Mouse (Mus musculus) frontal cortex, adult (tissue): Measurements from ENCODE around the gene Tnfrsf14.

Experiments
- ATAC-seq: cut with Nextera tagmentation; 2 replicates; pipeline ENCODE4 v1.9.2; 2017; ENCODE audit warnings: mild to moderate bottlenecking, moderate library complexity, mixed read lengths; ENCODE audit not compliant: low TSS enrichment

The Tnfrsf14 gene

DNA sequence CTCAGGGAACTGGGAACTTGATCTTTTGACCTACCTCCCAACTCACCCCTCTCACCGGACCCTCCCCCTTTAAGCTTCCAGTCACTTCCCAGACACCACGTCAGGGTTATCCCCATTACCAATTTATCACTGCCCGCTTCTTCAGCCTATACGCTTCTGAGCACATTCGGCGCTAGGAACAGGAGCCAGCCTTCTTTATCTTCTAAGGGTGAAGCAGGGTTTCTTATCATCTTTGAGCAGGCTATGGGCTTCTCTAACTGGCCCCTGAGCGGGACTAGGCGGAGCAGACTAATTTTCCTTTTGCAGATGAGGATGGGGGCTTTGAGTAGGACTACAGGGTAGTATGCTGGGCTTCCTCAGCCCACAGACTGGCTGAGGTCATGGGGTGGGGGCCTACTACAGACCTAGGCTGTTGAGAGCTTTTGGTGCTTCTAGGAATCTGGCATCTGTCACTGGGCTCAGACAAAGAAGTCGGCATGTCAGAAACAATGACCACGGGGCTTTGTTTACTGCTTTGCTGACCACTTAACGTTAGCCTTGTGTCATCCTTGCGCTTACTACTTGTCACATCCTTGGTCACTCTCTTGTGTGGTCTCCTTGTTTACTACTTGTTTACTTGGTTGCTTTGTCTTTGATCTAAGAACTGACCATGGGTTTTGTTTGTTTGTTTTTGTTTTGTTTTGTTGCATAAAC is at the start of gene Tnfrsf14:
Gene Tnfrsf14 (minus strand): TSS at position 169 of the 693 bp plus-strand sequence.
- no peak for ATAC-seq

DNA sequence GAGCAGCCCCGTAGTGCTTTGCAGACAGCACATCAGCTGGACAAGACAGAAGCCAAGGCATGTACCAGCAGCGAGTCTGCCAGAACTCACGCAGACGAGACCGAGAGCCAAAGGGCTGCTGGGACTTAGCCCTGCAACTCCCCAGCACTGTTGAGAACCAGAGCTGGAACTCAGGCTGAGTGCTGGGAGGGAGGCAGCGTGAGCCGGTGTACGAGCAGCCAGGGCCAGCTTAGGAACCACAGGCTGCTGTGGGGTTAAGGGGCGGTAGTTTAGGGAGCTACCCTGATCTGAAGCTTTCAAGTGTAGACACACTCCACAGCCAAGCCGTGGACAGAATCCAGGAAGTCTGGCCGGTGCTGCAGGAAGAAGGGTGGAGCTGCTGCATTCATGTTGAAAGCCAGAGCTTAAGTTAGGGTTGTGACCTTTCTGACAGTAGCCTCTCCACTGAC is 45.8 kb upstream of the Tnfrsf14 start:
- ATAC-seq = no peak

DNA sequence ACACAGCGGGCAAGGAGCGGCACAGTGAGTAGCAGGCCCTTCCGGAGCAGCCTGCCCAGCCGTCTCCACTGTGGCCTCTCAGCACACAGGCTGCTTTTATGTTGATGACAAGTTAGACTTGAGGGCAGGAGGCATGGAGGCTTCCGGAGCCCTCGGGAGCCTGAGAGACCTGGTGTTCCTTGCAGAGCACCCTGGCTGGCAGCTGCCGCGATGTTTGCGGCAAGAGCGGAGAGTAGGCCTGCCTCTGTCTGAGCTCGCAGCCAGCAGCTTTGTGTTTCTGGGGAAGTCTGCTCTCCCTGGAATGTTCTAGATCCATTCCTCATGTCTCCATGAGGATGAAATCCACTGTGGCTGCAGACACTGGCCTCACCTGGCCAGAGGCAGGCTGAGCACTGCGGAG is 44.2 kb upstream of the Tnfrsf14 start:
- no peak for ATAC-seq

DNA sequence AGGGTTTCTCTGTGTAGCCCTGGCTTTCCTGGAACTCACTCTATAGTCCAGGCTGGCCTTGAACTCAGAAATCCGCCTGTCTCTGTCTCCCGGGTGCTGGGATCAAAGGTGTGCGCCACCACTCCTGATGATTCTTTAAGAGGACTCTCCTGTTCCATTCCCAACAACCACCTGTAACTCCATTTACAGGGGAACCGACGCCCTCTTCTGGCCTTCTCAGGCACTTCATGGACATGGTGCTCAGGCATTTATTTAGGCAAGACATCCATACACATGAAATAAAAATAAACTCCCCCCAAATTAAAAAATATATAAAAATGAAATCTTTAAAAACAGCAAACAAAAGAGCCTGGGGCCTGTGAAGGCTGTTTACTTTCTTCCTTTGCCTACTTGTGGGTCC is 38.8 kb upstream of the Tnfrsf14 start:
- ATAC-seq = no peak

DNA sequence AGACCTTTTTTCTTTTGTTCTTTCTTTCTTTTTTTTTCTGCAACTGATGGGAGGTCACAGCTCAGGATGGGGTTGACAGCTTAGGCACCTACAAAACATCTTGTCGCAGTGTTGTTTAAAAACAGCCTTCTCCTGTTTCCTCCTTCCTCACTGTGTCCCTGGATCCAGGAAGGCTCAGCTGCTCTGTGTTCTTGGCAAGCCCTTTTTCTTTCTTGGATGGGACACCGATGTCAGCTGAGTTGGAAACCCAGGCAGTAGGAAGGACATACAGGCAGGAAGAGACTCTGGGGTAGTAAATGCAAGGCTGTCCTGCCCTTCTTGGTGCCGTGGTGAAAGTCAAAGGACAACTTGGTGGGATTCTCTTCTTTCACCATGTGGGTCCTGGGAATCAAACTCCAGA is 37.5 kb upstream of the Tnfrsf14 start:
- ATAC-seq = no peak

DNA sequence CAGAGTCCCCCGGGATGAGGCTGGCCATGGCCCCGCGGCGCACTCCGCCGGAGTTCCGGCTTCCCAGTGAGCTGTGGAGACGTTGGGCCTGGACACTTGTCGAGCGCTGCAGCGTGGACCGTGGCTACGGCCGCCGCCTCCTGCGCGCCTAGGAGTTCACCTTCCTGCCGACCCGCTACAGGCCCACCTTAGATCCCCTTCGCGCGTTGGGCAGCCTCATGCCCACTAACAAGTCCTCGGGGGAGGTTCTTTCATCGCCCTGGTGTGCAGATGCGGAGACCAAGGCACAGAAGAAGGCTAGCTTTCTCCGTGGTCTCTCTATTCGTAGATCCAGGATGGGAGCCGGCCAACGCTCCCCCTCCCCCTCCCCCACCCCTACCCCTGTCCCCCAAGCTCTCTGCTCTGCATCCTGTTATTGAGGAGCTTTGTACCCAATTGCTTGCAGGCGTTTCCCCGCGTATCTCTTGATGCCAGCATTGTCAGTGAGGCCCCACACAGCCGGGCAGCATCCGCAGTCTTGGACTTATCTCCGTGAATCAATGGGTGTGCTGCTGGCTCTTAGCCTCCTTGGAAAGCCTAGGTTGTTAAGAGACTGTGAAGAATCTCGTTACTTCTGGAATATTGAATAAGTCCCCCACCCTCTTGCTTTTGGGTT is 36.3 kb upstream of the Tnfrsf14 start:
- ATAC-seq = no peak; the same call in 1 of the 2 replicates

DNA sequence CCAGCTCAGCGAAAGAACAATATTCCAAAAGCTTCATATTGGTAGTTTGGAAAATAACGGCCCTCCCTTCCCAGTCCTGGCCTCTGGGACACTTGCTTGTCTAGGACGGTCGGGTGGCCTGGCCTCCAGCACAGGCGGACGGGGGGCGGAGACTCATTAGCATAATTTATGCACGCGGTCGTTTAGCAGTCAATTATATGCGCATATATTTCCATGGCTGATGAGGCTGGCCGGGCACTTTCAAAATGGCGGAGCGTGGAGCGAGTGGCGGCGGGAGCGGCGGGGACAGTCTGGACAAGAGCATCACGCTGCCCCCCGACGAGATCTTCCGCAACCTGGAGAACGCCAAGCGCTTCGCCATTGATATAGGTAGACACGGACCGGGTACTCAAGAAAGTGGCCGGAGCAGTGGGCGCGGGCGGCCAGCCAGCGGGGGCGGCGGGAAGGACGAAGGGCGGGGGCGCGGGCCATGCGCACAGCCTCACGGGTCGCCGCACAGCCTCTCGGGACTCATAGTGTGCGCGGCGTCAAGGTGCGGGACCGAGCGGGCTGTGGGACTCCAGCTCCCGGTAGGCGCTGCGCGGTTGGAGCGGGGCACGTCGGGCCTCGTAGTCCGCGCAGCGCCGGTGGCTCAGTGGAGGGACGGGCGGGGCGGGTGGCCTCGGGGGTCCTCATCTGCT is 35.7 kb upstream of the Tnfrsf14 start, which contains the start of gene Pank4:
Gene Pank4 (plus strand): TSS at position 223 of the 680 bp plus-strand sequence.
- ATAC-seq = peak; percentile 76

DNA sequence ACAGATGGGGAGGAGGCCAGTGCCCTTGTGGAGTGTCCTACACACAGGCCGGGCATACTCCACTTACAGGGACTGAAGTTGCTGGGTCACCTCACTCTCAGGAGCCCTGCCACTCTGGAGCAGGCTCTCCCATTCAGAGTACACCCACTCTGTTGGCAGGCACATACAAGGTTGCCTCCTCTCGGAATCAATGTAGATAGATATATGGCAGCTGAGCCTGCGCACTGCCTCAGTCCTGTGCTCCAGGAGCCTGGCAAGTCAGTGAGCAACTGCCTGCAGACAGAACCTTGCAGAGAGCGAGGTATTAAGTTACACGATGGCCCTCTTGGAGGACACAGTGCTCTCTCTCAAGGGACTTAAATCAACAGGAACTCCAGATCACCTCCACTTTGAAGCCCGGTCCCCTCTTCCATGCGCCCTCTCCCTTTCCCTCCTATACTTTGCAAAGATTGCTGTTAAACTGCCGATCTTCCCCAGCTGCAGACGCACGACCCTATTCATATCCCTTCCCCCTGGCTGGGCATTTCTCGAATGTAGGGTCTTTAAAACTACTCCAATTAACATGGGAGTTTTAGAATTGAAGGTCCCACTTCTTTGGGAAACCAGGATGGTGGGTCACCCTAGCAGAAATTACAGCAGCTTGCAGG is 35.0 kb upstream of the Tnfrsf14 start:
- ATAC-seq = peak; percentile 35

DNA sequence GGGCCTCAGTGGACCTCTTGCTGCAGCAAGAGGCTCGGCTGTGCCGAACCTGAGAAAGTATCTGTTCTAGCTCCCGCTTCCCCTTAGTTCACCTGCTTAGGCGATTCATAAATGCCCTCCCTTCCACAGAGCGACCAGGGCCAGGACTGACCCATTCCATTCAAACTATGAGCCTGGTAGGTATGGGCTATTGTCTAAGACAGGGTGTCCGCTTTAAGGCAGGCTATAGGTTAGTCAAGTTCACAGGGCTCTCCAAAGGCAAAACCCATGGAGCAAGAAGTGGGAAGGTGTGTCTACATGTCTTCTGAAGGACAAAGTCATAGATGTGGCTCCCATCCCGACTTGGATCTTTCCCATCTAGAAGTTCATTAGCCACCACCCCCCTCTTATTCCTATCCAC is 34.3 kb upstream of the Tnfrsf14 start:
- ATAC-seq = no peak

DNA sequence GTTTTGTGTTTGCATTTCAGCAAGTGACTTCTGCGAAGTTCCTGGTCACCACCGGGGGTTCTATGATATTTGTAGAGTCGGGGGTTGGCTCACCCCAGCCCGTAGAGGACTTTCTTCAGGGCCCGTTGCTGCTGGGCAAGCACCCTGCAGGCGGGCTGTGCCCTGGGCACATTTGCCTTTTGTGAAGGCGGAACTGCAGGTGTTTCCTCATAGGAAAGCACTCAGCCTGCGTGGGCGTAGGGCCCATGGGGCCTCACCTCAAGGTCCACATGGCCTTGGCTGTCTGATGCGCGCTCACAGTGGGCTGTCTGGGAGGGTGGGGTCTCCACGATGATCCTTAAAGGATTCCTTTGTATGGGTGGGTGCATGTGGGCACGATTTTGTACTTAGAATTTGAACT is 33.5 kb upstream of the Tnfrsf14 start:
- no peak for ATAC-seq

DNA sequence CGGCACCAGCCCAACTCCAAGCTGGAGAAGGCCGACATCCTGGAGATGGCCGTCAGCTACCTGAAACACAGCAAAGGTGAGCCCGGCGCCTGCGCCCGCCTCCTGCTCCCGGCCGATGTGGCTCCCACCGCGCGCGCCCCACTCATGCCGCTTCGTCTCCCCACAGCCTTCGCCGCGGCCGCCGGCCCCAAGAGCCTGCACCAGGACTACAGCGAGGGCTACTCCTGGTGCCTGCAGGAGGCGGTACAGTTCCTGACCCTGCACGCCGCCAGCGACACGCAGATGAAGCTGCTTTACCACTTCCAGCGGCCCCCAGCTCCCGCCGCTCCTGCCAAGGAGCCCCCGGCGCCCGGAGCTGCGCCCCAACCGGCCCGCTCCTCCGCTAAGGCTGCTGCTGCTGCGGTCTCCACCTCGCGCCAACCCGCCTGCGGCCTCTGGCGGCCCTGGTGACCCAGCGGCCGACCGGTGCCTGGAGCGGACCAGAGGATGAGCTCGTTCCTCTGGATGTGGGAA is 32.9 kb upstream of the Tnfrsf14 start:
- no peak for ATAC-seq

DNA sequence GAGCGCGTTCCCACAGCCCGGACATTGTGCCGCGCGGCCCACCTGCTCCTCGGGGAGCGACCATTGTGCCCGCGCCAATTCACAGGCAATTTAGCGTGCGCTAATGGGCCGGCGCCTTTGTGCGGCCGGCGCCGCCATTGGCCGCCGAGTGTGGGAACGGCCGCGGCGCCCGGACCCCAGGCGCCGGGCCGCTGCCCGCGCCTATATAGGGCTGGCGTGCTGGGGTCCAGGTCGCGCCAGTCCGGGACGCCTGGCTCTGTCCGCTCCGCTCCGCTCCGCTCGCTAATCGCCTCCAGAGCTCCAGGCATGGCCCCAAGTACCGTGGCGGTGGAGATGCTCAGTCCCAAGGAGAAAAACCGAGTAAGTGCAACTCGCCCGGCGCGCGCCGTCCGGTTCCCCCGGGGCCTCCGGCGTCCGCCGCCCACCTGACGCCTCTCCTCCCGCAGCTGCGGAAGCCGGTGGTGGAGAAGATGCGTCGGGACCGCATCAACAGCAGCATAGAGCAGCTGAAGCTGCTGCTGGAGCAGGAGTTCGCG is 32.4 kb upstream of the Tnfrsf14 start, which contains the start of gene Hes5:
Gene Hes5 (plus strand): TSS at position 234 of the 536 bp plus-strand sequence.
- ATAC-seq = 0 out of 2 replicates have a peak, but pooled peaks have one; percentile 1

DNA sequence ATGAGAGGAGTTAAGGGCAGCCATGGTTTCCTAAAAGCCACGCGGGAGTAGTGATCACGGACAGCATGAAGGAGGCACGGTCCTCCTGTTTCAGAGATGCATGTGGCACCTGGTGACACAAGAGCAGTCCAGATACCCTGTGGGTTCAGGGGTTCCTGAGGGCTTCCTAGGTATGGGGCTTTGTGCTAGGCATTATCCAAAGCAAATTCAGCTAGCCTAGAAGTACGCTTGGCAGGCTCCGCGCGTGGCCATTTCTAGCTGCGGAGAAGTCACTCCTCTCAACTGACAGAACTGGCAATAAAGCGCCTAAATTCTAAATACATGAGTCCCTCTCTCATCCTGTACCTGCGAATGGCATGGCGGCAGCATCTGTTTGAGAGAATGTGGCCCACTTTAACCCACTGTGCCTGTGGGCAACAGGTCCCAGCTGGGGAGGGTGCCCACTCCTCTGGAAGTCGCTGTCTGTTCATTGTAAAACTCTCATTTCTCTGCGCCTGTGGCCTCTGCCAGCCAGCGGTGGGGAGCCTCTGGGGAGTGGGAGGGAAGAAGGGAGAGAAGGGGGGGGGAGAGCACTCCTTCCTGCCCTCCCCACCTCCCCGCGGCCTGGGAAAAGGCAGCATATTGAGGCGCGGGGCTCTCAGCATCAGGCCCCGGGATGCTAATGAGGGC is 31.8 kb upstream of the Tnfrsf14 start:
- no peak for ATAC-seq

DNA sequence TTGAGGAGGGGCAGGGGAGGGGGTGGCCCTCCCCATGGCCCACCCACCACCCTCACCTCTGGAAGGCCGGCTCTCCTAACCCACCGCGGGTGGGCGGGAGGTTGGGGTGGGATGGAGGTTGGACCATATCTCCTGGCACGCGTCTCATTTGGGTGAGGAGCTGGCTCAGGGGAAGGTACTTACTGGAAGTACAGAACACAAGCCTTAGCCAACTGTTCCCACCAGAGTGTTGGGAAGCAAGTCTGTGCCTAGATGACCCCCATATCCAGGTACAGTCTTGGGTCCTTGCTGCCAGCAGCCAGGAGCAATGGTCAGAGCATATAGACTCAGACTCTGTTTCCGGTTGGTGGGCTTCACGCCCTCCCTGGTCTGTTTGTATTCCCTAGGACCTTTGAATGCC is 30.3 kb upstream of the Tnfrsf14 start:
- no peak for ATAC-seq

DNA sequence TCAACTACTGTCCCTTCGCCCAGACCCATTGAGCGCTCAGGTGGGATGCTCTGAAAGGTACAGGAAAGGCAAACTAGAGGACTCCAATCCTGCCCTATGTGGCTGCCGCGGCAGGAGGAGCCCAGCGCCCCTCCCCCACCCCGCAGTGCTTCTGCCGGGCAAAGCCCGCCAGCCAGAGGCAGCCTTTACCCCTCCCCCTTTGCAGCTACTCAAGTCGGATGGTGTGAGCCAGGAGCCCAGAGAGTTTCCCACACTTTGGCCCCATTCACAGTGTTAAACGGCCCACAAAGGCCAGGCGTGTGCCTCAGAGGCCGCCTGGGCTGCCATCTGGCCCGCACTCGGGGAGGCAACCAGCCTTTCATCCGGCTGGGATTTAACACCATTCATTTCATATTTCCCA is 29.8 kb upstream of the Tnfrsf14 start:
- no peak for ATAC-seq

DNA sequence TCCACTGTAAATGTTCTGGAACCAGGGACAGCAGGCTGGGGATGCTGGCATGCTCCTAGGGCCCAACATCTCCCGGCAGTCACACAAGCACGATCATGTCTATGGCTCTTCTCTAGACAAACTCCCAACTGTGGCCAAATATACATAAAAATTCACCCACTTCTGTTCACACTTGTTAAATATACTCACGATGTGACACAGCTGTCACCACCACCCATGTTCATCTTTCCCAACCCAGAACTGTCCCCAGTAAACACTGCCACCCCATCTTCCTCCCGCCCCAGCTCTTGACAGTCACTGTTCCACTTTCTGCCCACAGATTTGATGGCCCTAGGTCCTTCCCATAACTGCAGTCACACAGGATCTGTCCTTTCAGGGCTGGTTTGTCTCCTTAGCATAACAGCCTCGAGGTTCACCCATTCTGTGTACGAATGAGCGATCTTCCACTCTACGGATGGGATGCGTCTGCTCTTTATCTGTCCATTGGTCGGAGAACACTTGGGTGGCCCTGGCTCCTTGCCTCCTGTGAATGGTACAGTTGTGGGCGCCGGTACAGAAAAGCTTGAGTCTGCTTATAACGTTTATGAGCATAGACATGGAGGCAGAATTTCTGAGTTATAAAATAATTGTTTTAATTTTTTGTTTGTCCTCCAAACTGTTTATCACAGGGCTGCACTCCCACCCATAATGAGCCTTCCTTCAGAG is 29.1 kb upstream of the Tnfrsf14 start:
- peak; percentile 62 for ATAC-seq

DNA sequence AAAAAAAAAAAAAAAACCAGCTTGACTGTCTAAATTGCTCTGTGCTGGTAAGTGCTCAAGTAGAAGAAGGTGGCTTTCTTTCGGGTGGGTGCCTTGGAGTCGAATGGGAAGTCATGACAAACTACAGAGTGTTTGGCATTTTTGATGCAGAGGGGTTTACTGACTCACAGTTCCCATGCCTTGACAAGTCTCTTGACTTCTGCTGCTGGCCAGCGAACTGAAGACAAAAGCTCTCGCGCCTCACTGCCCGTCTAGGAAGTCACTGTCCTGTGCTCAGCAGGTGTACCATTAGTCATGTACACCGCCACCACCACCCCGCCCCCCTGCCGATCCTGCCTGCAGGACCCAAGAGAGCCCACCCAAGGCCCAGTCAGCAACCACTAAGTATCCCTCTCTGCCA is 28.2 kb upstream of the Tnfrsf14 start:
- ATAC-seq = no peak

DNA sequence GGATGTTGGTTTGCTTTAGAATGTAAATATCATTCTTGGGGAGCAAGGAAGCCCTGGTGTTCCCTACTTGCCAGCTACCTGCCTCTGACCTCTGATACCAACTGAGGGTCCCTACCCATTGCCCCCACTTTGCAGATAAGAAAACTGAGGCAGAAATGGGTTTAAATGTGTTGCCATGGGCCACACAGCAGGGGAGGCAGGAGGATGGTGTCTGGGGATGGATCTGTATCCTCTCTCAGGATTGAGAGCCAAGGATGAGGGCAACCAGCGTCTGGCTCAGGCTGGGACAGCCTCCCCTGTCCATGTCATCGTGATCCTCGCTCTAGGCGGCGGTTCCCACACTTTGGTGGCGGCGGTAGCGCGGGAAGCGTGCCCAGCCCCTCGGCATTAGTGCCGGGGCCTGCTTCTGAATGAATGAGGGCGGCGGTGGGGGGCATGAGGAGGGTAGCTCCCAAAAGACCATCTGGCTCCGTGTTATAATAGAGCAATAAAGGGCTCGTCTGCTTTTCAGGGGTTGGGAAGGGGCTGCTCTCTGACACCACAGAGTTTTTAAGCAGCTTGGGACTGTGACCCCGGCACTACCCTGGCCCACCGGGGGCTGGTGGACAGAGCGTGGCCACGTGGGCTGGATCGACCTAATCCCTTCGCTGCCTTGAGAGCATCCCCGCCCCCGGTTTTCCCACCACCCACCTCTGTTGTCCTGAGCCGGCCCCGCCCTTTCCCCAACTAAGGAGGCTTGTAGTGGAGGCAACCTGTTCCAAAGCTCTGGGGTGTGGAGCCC is 24.3 kb upstream of the Tnfrsf14 start:
- no peak for ATAC-seq

DNA sequence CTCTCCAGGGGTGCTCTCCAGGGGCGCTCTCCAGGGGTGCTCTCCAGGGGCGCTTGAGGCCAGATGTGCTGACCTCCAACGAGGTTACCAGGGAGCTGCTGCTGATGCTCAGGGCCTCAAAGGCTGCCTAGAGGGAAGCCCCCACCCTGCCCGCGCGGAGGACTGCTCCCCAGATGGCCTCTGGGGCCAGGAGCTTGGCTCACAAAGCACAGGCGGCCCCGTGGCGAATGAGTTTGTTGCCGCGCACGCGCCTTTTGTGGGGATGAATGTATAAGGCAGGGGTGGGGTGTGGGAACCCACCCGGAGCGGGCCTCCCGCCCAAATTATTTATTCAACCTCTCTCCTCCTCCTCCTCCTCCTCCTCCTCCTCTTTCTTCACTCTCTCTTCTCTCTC is 21.2 kb upstream of the Tnfrsf14 start:
- ATAC-seq = no peak
